Mouse (Mus musculus) neural tube, embryonic 15.5 days (tissue): ENCODE data around the gene Psma2. TPM values are rescaled to one million over a fixed set of nuclear protein-coding genes. Genes with fewer than 3 reads are reported as not detected.

Experiments used
- ATAC-seq: fragments of 200-750 bp; cut with Nextera tagmentation; 2 replicates; pipeline ENCODE4 v1.8.0; 2017; ENCODE audit warnings: mild to moderate bottlenecking, moderate TSS enrichment, moderate library complexity; ENCODE audit not compliant: low FRiP score
- H3K27ac ChIP-seq: fragments of 300-500 bp; sonication (generic); replicated peaks from 2 replicates; pipeline ENCODE4 v1.5.1; 2015; ENCODE audit warnings: mild to moderate bottlenecking, inconsistent platforms
- H3K27me3 ChIP-seq: fragments of 300-500 bp; sonication (generic); replicated peaks from 2 replicates; pipeline ENCODE4 v1.6.1; 2015; ENCODE audit warnings: inconsistent platforms
- H3K36me3 ChIP-seq: fragments of 300-500 bp; sonication (generic); 2 replicates; pipeline ENCODE4 v1.6.1; 2015; ENCODE audit warnings: inconsistent platforms
- H3K4me1 ChIP-seq: fragments of 300-500 bp; sonication (generic); 2 replicates; pipeline ENCODE4 v1.6.1; 2015; ENCODE audit warnings: inconsistent platforms
- H3K4me2 ChIP-seq: fragments of 300-500 bp; sonication (generic); 2 replicates; pipeline ENCODE4 v1.6.1; 2015; ENCODE audit warnings: inconsistent platforms, mild to moderate bottlenecking, moderate library complexity
- H3K4me3 ChIP-seq: fragments of 300-500 bp; sonication (generic); replicated peaks from 2 replicates; pipeline ENCODE4 v1.5.1; 2015; ENCODE audit warnings: mild to moderate bottlenecking, inconsistent platforms
- H3K9ac ChIP-seq: fragments of 300-500 bp; sonication (generic); replicated peaks from 2 replicates; pipeline ENCODE4 v1.6.1; 2015; ENCODE audit warnings: mild to moderate bottlenecking, inconsistent platforms
- H3K9me3 ChIP-seq: fragments of 300-500 bp; sonication (generic); replicated peaks from 2 replicates; pipeline ENCODE4 v1.6.1; 2016; ENCODE audit warnings: inconsistent platforms
- WGBS: fragments of 180-500 bp; shearing (Covaris S2); methylation state at CpG from one replicate; pipeline ENCODE4 v1.1.7; 2015; ENCODE audit warnings: mixed read lengths; 5-methylcytosine and 5-hydroxymethylcytosine counted together
- polyA plus RNA-seq: library from polyadenylated mRNA; unstranded; fragments of >200 nt; fragmentation: Nextera tagmentation; extraction: Ambion mirVana; gene quantifications from 2 replicates; pipeline ENCODE4 v1.2.1, GENCODE M21; 2015

Gene Psma2
- 175 and 187 TPM in 2 replicates for polyA plus RNA-seq

DNA sequence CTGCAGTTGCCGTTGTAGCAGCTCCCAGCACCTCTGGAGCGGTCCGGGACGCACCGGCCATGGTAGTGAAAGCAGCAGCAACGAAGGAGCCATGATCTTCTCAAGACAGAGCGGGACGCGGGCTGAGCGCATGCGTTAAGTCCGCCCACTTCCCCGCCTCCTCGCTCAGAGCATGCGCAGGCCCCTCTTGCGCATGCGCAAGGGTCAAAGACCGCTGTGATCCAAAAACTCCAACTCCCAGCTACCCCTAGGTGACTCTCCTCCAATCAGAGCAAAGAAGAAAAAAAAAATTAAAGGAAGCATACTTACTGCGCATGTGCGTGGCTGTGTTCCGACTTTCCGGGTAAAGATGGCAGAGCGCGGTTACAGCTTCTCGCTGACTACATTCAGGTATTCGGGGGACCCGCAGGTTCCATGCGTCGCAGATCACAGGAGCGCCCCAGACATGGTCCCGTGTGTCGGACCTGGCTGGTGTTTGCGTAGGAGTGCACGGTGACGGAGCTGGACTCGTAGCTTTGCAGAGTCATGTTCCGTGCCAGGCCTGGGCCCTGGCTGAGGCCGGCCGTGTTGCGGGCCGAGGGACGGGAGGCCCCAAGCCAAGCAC, at the start of gene Psma2, which contains the start of gene Mrpl32:
Gene Psma2 (plus strand): TSS at position 315 of the 604 bp plus-strand sequence.
Gene Mrpl32 (minus strand): TSS at position 240 of the 604 bp plus-strand sequence.
- peak; percentile 99 for ATAC-seq
- Histone ChIP-seq H3K27ac (peak within 1 kb of the TSS; percentile 85), H3K9ac (peak within 1 kb of the TSS; percentile 88), H3K27me3 (no peaks in the 10 kb centered on the region), H3K4me1 (peaks cover 15% of the 10 kb centered on the region), H3K4me3 (peak within 1 kb of the TSS; percentile 65), H3K9me3 (no peaks in the 10 kb centered on the region), H3K36me3 (peaks cover 29% of the 10 kb centered on the region), H3K4me2 (peak within 1 kb of the TSS; percentile 68)
- under 1% methylated on average over 42 of the region's 42 CpGs for WGBS

DNA sequence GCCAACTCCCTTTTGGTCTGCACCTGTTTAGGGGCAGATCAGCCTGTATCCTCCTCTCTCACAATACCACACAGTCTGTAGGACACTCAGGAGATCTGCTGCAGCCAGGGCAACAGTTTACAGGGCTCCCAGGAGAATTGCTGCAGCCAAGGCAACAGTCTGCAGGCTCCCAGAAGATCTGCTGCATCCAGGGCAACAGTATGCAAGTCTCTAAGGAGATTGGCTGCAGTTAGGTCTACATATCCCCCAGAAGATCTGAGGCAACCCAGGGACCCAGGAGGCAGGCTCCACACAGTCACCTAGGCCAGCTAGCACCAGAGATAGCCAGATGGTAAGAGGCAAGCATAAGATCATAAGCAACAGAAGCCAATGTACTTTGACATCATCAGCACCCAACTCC, 38.9 kb upstream of the Psma2 start:
- Histone ChIP-seq H3K4me3 (no peak overlapping the region), H3K4me2 (no peak overlapping the region), H3K36me3 (no peaks in the 10 kb centered on the region), H3K27ac (no peak overlapping the region), H3K9ac (no peak overlapping the region), H3K27me3 (no peaks in the 10 kb centered on the region), H3K9me3 (no peaks in the 10 kb centered on the region; the same call in 1 of the 2 replicates), H3K4me1 (no peaks in the 10 kb centered on the region)
- ATAC-seq, result no peak

DNA sequence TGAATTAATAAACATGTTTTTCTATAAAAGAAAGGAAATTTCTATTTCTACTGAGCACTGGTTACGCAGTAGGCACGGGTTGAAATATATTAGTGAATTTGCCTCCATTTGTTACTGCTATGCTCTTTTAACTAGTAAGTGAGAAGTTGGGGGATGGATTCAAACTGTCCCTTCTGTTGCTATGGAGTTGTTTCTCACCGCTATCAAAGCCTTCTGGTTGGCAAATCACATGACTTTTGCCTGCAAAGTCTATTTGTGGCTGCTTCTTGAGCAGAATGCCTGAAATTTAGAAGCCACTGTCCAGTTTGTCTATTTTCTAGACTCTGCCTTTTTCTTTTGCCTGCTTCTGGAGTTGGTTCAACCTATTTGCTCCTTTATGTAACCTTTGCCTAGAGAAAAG, 32.6 kb upstream of the Psma2 start:
- Histone ChIP-seq H3K27me3 (no peaks in the 10 kb centered on the region), H3K4me1 (no peaks in the 10 kb centered on the region), H3K36me3 (no peaks in the 10 kb centered on the region), H3K27ac (no peak overlapping the region), H3K4me3 (no peak overlapping the region), H3K4me2 (no peak overlapping the region), H3K9ac (no peak overlapping the region), H3K9me3 (no peaks in the 10 kb centered on the region; the same call in 1 of the 2 replicates)
- WGBS, result 77% methylated on average over 3 of the region's 3 CpGs
- ATAC-seq, result no peak

DNA sequence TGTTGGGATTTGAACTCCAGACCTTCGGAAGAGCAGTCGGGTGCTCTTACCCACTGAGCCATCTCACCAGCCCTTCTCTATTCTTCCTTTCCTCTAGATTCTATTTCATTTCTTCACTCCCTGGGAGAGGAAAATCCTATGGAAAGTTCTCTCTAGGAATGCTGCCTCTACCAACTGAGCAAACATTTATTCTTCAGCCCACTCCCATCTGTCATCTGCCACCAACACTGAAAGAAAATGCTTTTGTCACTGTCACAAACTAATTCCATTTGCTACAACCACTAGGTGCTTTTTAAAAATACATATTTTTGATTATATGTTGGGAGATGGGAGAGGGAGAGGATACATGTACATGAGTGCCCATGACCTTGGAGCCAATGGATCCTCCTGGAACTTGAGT, 10.3 kb upstream of the Psma2 start:
- Histone ChIP-seq H3K27me3 (no peaks in the 10 kb centered on the region), H3K4me1 (no peaks in the 10 kb centered on the region), H3K9ac (no peak overlapping the region), H3K4me3 (no peak overlapping the region), H3K4me2 (no peak overlapping the region), H3K9me3 (no peaks in the 10 kb centered on the region), H3K36me3 (no peaks in the 10 kb centered on the region), H3K27ac (no peak overlapping the region)
- no peak for ATAC-seq
- 96% methylated on average over 2 of the region's 2 CpGs for WGBS

DNA sequence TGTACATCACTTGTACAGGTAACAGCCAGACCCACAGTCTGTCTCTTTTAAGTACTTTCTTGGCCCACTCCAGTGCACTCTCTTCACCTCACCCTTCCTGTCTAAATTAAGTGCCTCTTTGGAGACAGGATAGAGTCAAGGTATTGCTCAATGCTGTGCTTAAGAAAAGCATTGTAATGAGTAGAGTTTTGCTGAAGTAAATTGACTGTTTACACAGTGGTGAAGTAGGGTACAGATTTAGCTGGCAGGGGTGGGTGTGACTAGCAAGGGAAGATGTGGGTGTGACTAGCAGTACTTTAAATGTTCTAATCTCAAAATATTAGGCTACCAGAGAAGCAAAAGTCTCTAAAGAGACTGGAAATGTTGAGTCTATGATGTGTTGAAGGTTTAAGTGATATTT, 5.4 kb upstream of the Psma2 start:
- H3K36me3 ChIP-seq, result peaks cover 16% of the 10 kb centered on the region
- ATAC-seq, result no peak

DNA sequence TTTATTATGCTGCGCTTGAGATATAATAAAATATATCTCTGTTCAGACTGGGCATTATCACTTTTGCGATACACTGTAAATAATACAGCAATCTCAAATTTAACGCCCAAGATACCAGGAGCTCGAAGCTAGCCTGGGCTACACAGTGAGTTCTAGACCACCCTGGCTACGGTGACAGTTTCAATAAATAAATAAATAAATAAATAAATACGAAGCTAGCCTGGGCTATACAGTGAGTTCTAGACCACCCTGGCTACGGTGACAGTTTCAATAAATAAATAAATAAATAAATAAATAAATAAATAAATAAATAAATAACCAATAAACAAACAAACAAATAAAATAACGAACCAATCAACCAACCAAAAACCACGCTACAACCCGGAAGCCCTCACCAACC, 577 bp upstream of the Psma2 start:
- H3K9me3 ChIP-seq, result no peaks in the 10 kb centered on the region
- H3K36me3 ChIP-seq, result peaks cover 25% of the 10 kb centered on the region
- H3K9ac ChIP-seq, result peak overlapping the region; percentile 88
- H3K4me1 ChIP-seq, result peaks cover 15% of the 10 kb centered on the region
- peak; percentile 74 for ATAC-seq
- H3K4me2 ChIP-seq, result peak overlapping the region; percentile 55
- 6% methylated on average over 10 of the region's 10 CpGs for WGBS
- peak overlapping the region; percentile 65 for H3K4me3 ChIP-seq
- peak overlapping the region; percentile 85 for H3K27ac ChIP-seq
- no peaks in the 10 kb centered on the region for H3K27me3 ChIP-seq

More for the DNA sequence above, 5.4 kb upstream of the Psma2 start:
- H3K9me3 ChIP-seq, result no peaks in the 10 kb centered on the region
- no peak overlapping the region for H3K4me2 ChIP-seq
- H3K27ac ChIP-seq, result no peak overlapping the region
- H3K27me3 ChIP-seq, result no peaks in the 10 kb centered on the region
- no peak overlapping the region for H3K9ac ChIP-seq
- H3K4me3 ChIP-seq, result no peak overlapping the region
- H3K4me1 ChIP-seq, result peaks cover 10% of the 10 kb centered on the region

DNA sequence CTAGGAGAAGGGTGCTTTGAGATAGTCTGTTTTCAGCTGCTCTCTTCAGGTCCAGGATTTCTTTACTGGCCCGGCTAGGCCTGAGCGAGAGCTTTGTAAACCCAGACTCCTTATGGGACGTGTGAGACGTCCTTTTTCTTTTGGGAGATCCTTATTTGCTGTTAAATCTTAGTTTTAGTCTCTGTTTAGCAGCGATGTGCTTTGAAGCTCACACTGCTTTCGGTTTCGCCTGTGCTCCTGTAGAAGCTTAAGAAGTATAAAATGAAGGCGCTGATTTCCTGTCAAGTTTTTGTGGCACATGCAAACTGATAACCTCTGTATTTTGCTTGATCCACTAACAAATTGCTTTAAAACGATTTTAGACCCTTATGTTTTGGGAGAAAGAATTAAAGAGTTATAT, 513 bp downstream of the Psma2 start:
- 3% methylated on average over 9 of the region's 9 CpGs for WGBS
- Histone ChIP-seq H3K4me3 (peak overlapping the region; percentile 65), H3K4me2 (peak overlapping the region; percentile 68), H3K27me3 (no peaks in the 10 kb centered on the region), H3K36me3 (peaks cover 30% of the 10 kb centered on the region), H3K9me3 (no peaks in the 10 kb centered on the region), H3K4me1 (peaks cover 15% of the 10 kb centered on the region), H3K9ac (peak overlapping the region; percentile 70), H3K27ac (peak overlapping the region; percentile 63)
- ATAC-seq, result no peak

DNA sequence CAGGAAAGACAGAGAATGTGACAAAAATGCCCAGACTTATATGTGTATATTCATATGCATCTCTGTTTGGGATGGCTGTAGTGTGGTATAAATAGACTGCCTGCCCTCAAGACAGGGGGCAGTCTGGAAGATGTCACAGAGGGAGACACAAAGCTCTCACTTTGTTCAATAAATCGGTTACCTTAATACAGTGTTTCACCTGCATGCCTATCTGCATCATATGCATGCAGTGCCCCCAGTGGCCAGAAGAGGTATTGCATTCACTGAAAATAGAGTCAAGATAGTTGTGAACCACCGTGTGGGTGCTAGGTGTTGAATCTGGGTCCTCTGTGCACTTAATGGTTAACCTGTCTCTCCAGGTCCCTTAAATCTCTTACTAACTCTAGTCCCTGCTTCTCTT, 5.7 kb downstream of the Psma2 start:
- no peak overlapping the region for H3K4me3 ChIP-seq
- H3K4me1 ChIP-seq, result peaks cover 5% of the 10 kb centered on the region; the same call in 1 of the 2 replicates
- no peak overlapping the region for H3K27ac ChIP-seq
- H3K9me3 ChIP-seq, result no peaks in the 10 kb centered on the region
- ATAC-seq, result peak; percentile 57; the same call in 1 of the 2 replicates
- peaks cover 50% of the 10 kb centered on the region for H3K36me3 ChIP-seq
- no peak overlapping the region for H3K4me2 ChIP-seq
- H3K27me3 ChIP-seq, result no peaks in the 10 kb centered on the region
- H3K9ac ChIP-seq, result no peak overlapping the region
- 36% methylated on average over 2 of the region's 2 CpGs for WGBS

DNA sequence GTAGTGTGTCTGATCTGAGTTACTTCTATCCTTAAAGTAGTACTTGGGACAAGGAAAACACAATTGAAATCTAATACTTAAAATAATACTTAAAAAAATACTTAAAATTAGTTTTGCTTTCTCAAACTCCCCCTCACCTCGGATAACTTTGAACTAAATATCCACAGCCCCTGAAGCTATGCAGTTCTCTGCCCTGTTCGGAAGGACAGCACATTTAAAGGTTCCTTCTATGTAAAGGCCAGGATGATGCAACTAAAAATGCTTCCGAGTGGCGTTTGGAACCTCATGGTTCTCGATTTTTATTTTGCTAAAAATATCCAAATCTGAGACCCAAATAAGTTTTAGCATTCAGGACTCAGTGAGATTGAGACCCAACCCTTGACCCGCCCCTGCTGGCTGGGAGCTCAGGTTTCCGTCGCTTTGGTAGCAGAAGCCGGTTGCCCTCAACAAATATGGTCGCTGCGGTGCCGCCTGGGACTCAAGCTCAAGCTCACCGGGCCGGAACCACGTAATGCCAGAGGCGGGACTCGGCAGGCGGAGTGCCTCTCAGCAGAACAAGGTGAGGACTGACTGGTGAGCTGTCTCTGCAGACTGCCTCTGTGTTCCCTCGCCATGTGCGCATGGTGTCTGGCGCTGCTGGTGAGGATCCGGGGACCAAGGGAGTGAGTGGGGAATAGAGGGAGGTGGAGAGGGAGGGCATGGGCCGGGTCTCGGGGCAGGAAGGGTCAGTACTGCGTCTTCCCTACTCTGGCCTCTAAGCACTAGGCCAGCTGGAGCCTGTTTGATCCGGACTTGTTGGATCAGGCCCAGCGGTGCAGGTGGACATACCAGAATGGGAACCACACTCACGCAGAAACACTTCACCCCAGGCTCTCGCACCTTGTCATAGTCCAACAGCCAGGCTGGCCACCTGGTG, 16.9 kb downstream of the Psma2 start, which contains the start of gene AW209491:
Gene AW209491 (plus strand): TSS at position 429 of the 916 bp plus-strand sequence.
- H3K4me2 ChIP-seq, result peak within 1 kb of the TSS; percentile 75
- H3K9ac ChIP-seq, result peak within 1 kb of the TSS; percentile 77
- peak; percentile 98 for ATAC-seq
- peak within 1 kb of the TSS; percentile 61 for H3K4me3 ChIP-seq
- WGBS, result 1% methylated on average over 29 of the region's 29 CpGs
- peak within 1 kb of the TSS; percentile 80 for H3K27ac ChIP-seq
- H3K27me3 ChIP-seq, result no peaks in the 10 kb centered on the region
- no peaks in the 10 kb centered on the region for H3K9me3 ChIP-seq
- peaks cover 13% of the 10 kb centered on the region for H3K4me1 ChIP-seq
- H3K36me3 ChIP-seq, result peaks cover 20% of the 10 kb centered on the region

DNA sequence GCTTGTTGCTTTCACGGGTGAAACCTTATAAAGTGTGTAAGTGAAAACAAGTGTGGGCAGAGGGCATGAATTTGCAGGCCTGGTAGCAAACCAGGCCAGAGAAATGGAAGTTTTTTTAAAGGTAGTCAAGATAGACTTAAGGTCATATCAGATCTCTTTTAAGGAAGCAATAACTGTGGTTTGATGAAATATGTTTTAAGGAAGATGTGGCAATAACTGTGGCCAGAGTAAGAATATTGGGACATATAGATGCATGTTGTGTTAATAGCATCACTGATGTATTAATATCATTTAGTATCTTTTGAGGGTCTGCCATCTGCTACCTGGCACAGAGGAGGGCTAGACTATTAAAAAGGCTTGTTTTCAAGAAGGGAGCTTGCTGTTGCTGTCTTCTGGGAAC, 27.0 kb downstream of the Psma2 start:
- Histone ChIP-seq H3K4me2 (no peak overlapping the region), H3K36me3 (peaks cover 34% of the 10 kb centered on the region), H3K4me3 (no peak overlapping the region), H3K27me3 (no peaks in the 10 kb centered on the region), H3K9ac (no peak overlapping the region), H3K9me3 (no peaks in the 10 kb centered on the region), H3K4me1 (no peaks in the 10 kb centered on the region), H3K27ac (no peak overlapping the region)
- no peak for ATAC-seq
- 73% methylated on average over 1 of the region's 1 CpGs for WGBS

DNA sequence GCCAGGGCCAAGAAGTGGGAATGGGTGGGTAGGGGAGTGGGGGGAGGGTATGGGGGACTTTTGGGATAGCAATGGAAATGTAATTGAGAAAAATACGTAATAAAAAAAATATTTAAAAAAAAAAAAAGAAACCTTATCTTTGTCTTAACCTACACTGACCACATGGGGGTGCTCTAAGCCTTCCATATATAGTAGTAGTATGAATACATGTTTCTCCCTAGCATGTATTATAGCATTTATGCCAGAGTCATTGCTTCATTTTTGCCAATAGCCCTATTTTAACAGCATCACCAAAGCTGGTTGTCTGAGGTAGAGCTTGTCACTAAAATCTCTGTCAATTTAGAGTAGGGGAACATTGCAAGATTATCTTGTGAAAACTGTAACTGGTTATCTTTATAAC, 36.3 kb downstream of the Psma2 start:
- Histone ChIP-seq H3K27ac (no peak overlapping the region), H3K4me2 (no peak overlapping the region), H3K27me3 (no peaks in the 10 kb centered on the region), H3K9ac (no peak overlapping the region), H3K4me3 (no peak overlapping the region), H3K9me3 (no peaks in the 10 kb centered on the region), H3K4me1 (no peaks in the 10 kb centered on the region), H3K36me3 (no peaks in the 10 kb centered on the region)
- 21% methylated on average over 1 of the region's 1 CpGs for WGBS
- ATAC-seq, result peak; percentile 78

DNA sequence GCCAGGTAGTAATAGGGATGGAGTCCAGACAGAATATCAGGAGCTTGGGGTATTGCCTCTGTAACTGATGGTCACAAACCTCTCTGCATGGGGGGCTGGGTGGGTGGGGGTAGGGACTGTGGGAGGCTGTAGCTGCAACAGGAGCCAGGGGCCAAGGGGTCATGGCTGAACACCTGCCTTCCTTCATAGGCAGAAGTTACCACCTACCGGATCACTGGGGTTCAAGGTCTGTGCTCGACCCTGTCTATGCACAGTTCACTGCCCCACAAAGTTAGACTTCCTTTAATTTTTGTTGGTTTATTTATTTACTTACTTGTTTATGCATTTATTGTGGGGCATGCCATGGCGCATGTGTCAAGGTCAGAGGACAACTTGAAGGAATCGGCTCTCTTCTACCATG, 54.1 kb downstream of the Psma2 start:
- no peak for ATAC-seq
- Histone ChIP-seq H3K27me3 (no peaks in the 10 kb centered on the region), H3K4me2 (no peak overlapping the region), H3K9me3 (no peaks in the 10 kb centered on the region), H3K36me3 (no peaks in the 10 kb centered on the region), H3K27ac (no peak overlapping the region), H3K9ac (no peak overlapping the region), H3K4me3 (no peak overlapping the region), H3K4me1 (no peaks in the 10 kb centered on the region)
- WGBS, result 84% methylated on average over 4 of the region's 4 CpGs
